Mouse (Mus musculus) bone marrow, adult 2 months (tissue): Measurements from ENCODE around the gene Gm26741.

Source experiments
- CTCF ChIP-seq: fragments of 200-500 bp; IDR thresholded peaks from 2 replicates; pipeline ENCODE4 v1.5.1; 2011; ENCODE audit warnings: low read length, control low read depth; ENCODE audit not compliant: control insufficient read depth, insufficient read depth
- POLR2A ChIP-seq: fragments of 200-500 bp; IDR thresholded peaks from 2 replicates; pipeline ENCODE4 v1.6.1; 2011; ENCODE audit warnings: low read depth, mild to moderate bottlenecking, control low read depth, low read length, borderline replicate concordance; ENCODE audit not compliant: control insufficient read depth

DNA sequence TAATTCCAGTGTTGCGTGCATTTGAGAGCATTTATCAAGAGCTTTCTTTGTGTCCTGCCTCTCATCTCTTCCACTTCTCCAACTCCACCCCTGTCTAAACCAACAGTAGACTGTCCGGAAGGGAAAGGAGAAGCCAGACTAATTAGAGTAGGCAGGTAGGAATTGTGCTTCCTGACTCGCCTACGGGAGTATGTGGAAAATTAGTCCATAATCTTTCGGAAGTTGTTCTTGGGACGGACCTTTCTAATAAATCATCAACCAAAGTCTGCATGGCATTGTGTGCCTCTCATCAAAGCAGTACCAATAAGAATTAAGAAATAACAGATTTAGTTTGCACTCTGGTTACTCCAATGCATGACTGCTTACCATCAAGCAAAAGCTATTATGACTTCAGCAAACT, 24.5 kb downstream of the Gm26741 start:
- TF ChIP-seq CTCF (no peak), POLR2A (no peak)
